Mouse (Mus musculus): ENCODE data around the gene Sf3b5. TPM values are rescaled to one million over a fixed set of nuclear protein-coding genes. Genes with fewer than 3 reads are reported as not detected.

The Sf3b5 gene
- polyA plus RNA-seq, 1 experiment from 2014 or later = 40.7 TPM

DNA sequence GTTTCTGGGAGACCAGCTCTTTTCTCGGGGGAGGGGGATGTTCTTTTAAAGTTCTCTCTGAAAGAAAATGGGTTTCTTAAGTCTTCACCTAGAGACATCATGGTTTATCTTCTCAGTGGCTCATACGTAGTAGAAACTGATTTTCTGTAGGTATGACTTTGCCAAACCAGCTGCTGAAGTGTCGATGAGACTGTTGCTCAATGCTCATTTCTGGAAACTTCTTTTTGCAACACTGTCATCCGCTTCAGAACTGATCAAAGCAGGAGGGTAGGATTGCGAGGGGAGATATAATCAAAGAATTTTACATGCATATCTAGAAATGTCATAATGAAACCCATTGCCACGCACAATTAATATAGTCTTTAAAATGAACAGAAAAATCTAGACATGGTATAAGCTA lies 30.6 kb upstream of the Sf3b5 start:
- Histone ChIP-seq H3K9ac (ENCODE audit: low read depth, low read length) (no peak overlapping the region), H3K36me3 (ENCODE audit: control insufficient read depth, insufficient read depth, low read length) (no peaks in the 10 kb centered on the region), H3K9me3 (ENCODE audit: control insufficient read depth, low read length) (no peaks in the 10 kb centered on the region), H3K4me3 (ENCODE audit: low read depth, low read length) (no peak overlapping the region), H3K27ac (ENCODE audit: low read depth, low read length) (no peak overlapping the region), H3K27me3 (ENCODE audit: control insufficient read depth, insufficient read depth, low read length) (no peaks in the 10 kb centered on the region), H3K4me1 (replicated peaks; ENCODE audit: control insufficient read depth, insufficient read depth, low read length) (no peaks in the 10 kb centered on the region), H3K4me2 (replicated peaks; ENCODE audit: low read depth, low read length) (no peak overlapping the region)
- WGBS = 92% methylated on average over 6 of the region's 6 CpGs
- DNase-seq (ENCODE audit: low spot score) (no peak), ATAC-seq (ENCODE audit: low FRiP score) (no peak)

DNA sequence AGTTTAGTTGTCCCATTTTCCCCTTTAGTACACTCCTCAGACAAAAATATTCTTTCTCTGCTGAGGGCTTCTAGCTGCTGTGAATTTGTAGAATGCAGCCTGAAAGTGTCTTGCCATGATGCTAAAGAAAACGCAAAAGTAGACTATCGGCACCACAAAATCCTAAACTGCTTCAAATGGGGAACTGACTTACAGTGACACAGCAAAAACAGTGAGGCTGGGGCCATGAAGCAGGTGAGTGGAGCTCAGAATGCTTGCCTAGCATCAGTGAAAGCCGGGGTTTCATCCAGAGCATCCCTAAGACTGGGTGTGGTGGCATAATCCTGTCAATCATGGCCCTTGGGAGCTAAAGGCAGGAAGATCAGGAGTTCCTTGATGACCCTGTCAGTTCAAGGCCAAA lies 29.7 kb upstream of the Sf3b5 start:
- no peak overlapping the region for H3K4me3 ChIP-seq (ENCODE audit: low read depth, low read length)
- H3K27me3 ChIP-seq (ENCODE audit: control insufficient read depth, insufficient read depth, low read length) = no peaks in the 10 kb centered on the region
- no peaks in the 10 kb centered on the region for H3K4me1 ChIP-seq (replicated peaks; ENCODE audit: control insufficient read depth, insufficient read depth, low read length)
- H3K27ac ChIP-seq (ENCODE audit: low read depth, low read length) = no peak overlapping the region
- no peaks in the 10 kb centered on the region for H3K36me3 ChIP-seq (ENCODE audit: control insufficient read depth, insufficient read depth, low read length)
- H3K4me2 ChIP-seq (replicated peaks; ENCODE audit: low read depth, low read length) = no peak overlapping the region
- ATAC-seq (ENCODE audit: low FRiP score) (no peak), DNase-seq (ENCODE audit: low spot score) (no peak)
- no peaks in the 10 kb centered on the region for H3K9me3 ChIP-seq (ENCODE audit: control insufficient read depth, low read length)
- 87% methylated on average over 3 of the region's 3 CpGs for WGBS
- no peak overlapping the region for H3K9ac ChIP-seq (ENCODE audit: low read depth, low read length)

DNA sequence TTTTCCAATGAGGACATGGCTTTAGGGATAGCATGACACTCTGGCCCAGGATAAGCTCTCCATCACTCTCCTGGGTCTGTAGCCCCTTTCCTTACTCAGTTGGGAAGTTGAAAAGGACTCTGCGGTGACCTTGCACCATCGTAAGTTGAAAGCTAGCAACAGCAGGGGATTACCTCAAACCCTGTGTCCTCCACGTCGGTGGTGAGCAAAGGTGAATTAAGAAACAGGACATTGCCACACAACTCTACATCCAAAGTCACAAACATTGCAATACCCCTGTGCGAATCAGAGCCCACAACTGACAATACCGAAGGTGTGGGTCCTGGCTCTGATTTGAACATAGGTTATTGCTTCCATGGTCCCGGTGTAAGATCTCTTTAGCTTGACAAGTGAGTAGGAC lies 29.2 kb upstream of the Sf3b5 start:
- H3K9ac ChIP-seq (ENCODE audit: low read depth, low read length) = no peak overlapping the region
- H3K4me2 ChIP-seq (replicated peaks; ENCODE audit: low read depth, low read length) = no peak overlapping the region
- 87% methylated on average over 7 of the region's 7 CpGs for WGBS

DNA sequence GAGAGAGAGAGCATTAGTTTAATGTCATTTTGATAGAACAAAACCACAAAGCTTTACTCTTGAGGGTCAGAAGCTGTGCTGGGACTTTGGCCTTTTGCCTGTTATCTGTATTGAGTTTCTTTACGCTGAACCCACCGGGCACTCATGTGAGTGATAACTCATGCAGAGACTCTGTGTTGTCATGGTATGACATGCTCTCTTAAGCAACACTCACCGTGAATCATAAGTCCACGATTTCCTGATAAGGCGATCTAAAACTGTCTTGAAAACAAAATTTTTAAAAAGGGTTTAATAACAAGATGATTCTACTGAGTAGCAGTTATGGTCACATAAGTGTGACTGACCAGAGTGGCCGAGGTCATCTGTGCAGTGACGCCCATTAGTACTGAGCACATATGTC lies 28.6 kb upstream of the Sf3b5 start:
- H3K36me3 ChIP-seq (ENCODE audit: control insufficient read depth, insufficient read depth, low read length) = no peaks in the 10 kb centered on the region
- DNase-seq (ENCODE audit: low spot score) = no peak

More for the DNA sequence above, 29.2 kb upstream of the Sf3b5 start:
- ATAC-seq (ENCODE audit: low FRiP score) (no peak), DNase-seq (ENCODE audit: low spot score) (no peak)
- Histone ChIP-seq H3K4me1 (replicated peaks; ENCODE audit: control insufficient read depth, insufficient read depth, low read length) (no peaks in the 10 kb centered on the region), H3K27ac (ENCODE audit: low read depth, low read length) (no peak overlapping the region), H3K27me3 (ENCODE audit: control insufficient read depth, insufficient read depth, low read length) (no peaks in the 10 kb centered on the region), H3K4me3 (ENCODE audit: low read depth, low read length) (no peak overlapping the region), H3K9me3 (ENCODE audit: control insufficient read depth, low read length) (no peaks in the 10 kb centered on the region), H3K36me3 (ENCODE audit: control insufficient read depth, insufficient read depth, low read length) (no peaks in the 10 kb centered on the region)

DNA sequence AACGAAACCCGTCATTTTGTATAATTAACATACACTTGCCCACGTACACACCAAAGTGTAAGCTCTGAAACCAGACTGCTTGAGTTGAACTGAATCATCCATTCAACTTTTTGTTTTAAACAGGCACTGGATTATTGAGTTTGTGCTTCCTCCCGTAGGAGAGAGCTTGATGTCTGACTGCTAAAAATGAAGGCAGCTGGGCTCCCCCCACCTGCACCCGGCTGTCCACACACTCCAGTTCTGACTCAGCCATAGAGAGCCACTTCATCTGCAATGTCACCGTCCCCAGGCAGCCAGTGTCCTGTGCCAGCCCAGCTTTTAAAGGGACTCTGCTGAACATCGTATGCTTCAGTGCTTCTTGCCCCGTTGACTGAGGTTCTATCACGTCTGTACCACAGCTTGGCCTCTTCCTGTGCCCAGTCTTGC lies 27.3 kb upstream of the Sf3b5 start:
- no peaks in the 10 kb centered on the region for H3K9me3 ChIP-seq (ENCODE audit: control insufficient read depth, low read length)
- H3K9ac ChIP-seq (ENCODE audit: low read depth, low read length) = no peak overlapping the region
- H3K36me3 ChIP-seq (ENCODE audit: control insufficient read depth, insufficient read depth, low read length) = no peaks in the 10 kb centered on the region
- no peak overlapping the region for H3K4me3 ChIP-seq (ENCODE audit: low read depth, low read length)
- WGBS = 77% methylated on average over 9 of the region's 9 CpGs
- no peaks in the 10 kb centered on the region for H3K4me1 ChIP-seq (replicated peaks; ENCODE audit: control insufficient read depth, insufficient read depth, low read length)
- ATAC-seq (ENCODE audit: low FRiP score) (no peak), DNase-seq (ENCODE audit: low spot score) (no peak)
- no peak overlapping the region for H3K4me2 ChIP-seq (replicated peaks; ENCODE audit: low read depth, low read length)
- H3K27me3 ChIP-seq (ENCODE audit: control insufficient read depth, insufficient read depth, low read length) = no peaks in the 10 kb centered on the region
- no peak overlapping the region for H3K27ac ChIP-seq (ENCODE audit: low read depth, low read length)

More for the DNA sequence above, 28.6 kb upstream of the Sf3b5 start:
- ATAC-seq (ENCODE audit: low FRiP score) = no peak
- no peak overlapping the region for H3K4me2 ChIP-seq (replicated peaks; ENCODE audit: low read depth, low read length)
- H3K27me3 ChIP-seq (ENCODE audit: control insufficient read depth, insufficient read depth, low read length) = no peaks in the 10 kb centered on the region
- H3K27ac ChIP-seq (ENCODE audit: low read depth, low read length) = no peak overlapping the region
- no peaks in the 10 kb centered on the region for H3K4me1 ChIP-seq (replicated peaks; ENCODE audit: control insufficient read depth, insufficient read depth, low read length)
- H3K9me3 ChIP-seq (ENCODE audit: control insufficient read depth, low read length) = no peaks in the 10 kb centered on the region
- H3K4me3 ChIP-seq (ENCODE audit: low read depth, low read length) = no peak overlapping the region
- H3K9ac ChIP-seq (ENCODE audit: low read depth, low read length) = no peak overlapping the region
- 92% methylated on average over 7 of the region's 7 CpGs for WGBS

DNA sequence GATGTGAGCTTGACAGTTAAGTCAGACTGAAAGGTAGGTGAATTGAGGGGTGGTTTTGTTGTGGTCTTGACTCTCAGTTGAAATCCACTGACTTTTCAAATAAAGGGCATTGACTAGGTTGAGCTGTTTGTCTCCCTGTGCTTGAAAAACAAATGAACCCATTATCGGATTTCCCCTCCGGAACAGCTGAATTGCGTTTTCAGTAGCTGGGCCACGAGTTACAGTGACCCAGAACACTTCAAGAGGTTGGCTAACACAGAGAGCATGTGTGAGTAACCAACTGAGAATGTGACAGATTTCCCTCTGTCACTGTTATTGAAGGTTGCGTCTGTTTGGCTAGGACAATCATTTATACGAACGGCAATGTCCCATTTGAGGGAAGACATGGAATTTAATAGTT lies 24.1 kb upstream of the Sf3b5 start:
- Histone ChIP-seq H3K36me3 (ENCODE audit: control insufficient read depth, insufficient read depth, low read length) (no peaks in the 10 kb centered on the region), H3K4me1 (replicated peaks; ENCODE audit: control insufficient read depth, insufficient read depth, low read length) (no peaks in the 10 kb centered on the region), H3K27ac (ENCODE audit: low read depth, low read length) (no peak overlapping the region), H3K4me2 (replicated peaks; ENCODE audit: low read depth, low read length) (no peak overlapping the region), H3K4me3 (ENCODE audit: low read depth, low read length) (no peak overlapping the region), H3K9ac (ENCODE audit: low read depth, low read length) (no peak overlapping the region), H3K27me3 (ENCODE audit: control insufficient read depth, insufficient read depth, low read length) (no peaks in the 10 kb centered on the region), H3K9me3 (ENCODE audit: control insufficient read depth, low read length) (no peaks in the 10 kb centered on the region)
- 83% methylated on average over 7 of the region's 7 CpGs for WGBS
- ATAC-seq (ENCODE audit: low FRiP score) = no peak
- no peak for DNase-seq (ENCODE audit: low spot score)

DNA sequence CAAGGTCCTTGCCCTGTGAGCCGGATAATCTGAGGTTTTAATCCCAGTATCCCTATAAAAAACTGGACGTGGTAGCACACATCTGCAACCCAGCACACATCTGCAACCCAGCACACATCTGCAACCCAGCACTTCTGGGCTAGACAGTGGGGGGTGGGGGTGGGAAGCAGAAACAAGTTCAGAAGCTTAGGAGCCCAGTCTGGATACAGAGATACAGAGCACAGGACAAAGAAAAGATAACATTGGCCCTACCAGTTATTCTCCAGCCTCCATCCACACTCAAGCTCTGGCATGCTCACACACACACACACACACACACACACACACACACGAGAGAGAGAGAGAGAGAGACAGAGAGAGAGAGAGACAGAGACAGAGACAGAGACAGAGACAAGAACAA lies 21.6 kb upstream of the Sf3b5 start:
- Histone ChIP-seq H3K27me3 (ENCODE audit: control insufficient read depth, insufficient read depth, low read length) (no peaks in the 10 kb centered on the region), H3K4me2 (replicated peaks; ENCODE audit: low read depth, low read length) (no peak overlapping the region), H3K27ac (ENCODE audit: low read depth, low read length) (no peak overlapping the region), H3K36me3 (ENCODE audit: control insufficient read depth, insufficient read depth, low read length) (no peaks in the 10 kb centered on the region), H3K9ac (ENCODE audit: low read depth, low read length) (no peak overlapping the region), H3K4me1 (replicated peaks; ENCODE audit: control insufficient read depth, insufficient read depth, low read length) (no peaks in the 10 kb centered on the region), H3K4me3 (ENCODE audit: low read depth, low read length) (no peak overlapping the region), H3K9me3 (ENCODE audit: control insufficient read depth, low read length) (no peaks in the 10 kb centered on the region)
- ATAC-seq (ENCODE audit: low FRiP score) (no peak), DNase-seq (ENCODE audit: low spot score) (no peak)
- WGBS = 77% methylated on average over 3 of the region's 3 CpGs

DNA sequence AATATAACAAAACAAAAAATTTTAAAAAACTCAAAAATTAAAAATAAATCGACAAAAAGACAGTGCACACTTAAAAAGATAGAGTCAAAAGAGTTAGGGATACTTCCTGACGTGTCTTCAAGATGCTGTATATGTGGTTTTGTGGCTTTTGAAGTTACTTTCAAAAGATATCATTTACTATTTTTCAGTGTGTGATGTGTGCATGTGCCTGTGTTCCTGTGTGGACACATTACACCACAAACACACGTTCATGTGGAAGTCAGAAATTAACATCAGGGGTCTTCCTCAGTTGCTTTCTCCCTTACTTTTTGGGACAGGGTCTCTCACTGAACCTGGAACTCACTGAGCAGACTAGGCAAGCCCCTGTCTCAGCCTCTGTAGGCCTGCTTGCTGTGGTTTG lies 20.1 kb upstream of the Sf3b5 start:
- Histone ChIP-seq H3K9ac (ENCODE audit: low read depth, low read length) (no peak overlapping the region), H3K27me3 (ENCODE audit: control insufficient read depth, insufficient read depth, low read length) (no peaks in the 10 kb centered on the region), H3K36me3 (ENCODE audit: control insufficient read depth, insufficient read depth, low read length) (no peaks in the 10 kb centered on the region), H3K4me2 (replicated peaks; ENCODE audit: low read depth, low read length) (no peak overlapping the region), H3K9me3 (ENCODE audit: control insufficient read depth, low read length) (no peaks in the 10 kb centered on the region), H3K4me1 (replicated peaks; ENCODE audit: control insufficient read depth, insufficient read depth, low read length) (no peaks in the 10 kb centered on the region), H3K4me3 (ENCODE audit: low read depth, low read length) (no peak overlapping the region), H3K27ac (ENCODE audit: low read depth, low read length) (no peak overlapping the region)
- ATAC-seq (ENCODE audit: low FRiP score) (no peak), DNase-seq (ENCODE audit: low spot score) (no peak)
- WGBS = 80% methylated on average over 3 of the region's 3 CpGs

DNA sequence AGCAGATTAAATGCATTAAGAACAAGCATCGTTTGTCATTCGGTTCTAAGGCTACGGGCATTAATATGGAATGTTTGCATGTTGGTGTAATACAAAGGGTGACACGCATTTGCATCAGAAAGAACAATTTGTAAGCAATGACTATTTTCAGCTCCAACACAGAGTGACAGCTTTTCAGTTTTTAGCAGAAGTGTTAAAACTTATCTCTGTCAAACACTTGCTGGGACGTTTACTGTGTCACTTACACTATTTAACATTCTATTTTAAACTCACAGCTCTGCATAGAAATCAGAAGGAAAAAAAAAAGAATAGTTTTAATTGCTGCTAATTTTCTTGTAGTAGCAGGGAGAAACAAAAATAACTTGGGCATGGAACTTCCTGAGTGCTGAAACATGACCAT lies 18.7 kb upstream of the Sf3b5 start:
- no peak overlapping the region for H3K4me2 ChIP-seq (replicated peaks; ENCODE audit: low read depth, low read length)
- DNase-seq (ENCODE audit: low spot score) (no peak), ATAC-seq (ENCODE audit: low FRiP score) (no peak)
- H3K9me3 ChIP-seq (ENCODE audit: control insufficient read depth, low read length) = no peaks in the 10 kb centered on the region
- H3K9ac ChIP-seq (ENCODE audit: low read depth, low read length) = no peak overlapping the region
- H3K36me3 ChIP-seq (ENCODE audit: control insufficient read depth, insufficient read depth, low read length) = no peaks in the 10 kb centered on the region
- no peak overlapping the region for H3K27ac ChIP-seq (ENCODE audit: low read depth, low read length)
- 58% methylated on average over 5 of the region's 5 CpGs for WGBS
- no peaks in the 10 kb centered on the region for H3K4me1 ChIP-seq (replicated peaks; ENCODE audit: control insufficient read depth, insufficient read depth, low read length)
- H3K27me3 ChIP-seq (ENCODE audit: control insufficient read depth, insufficient read depth, low read length) = no peaks in the 10 kb centered on the region
- H3K4me3 ChIP-seq (ENCODE audit: low read depth, low read length) = no peak overlapping the region
